Mouse (Mus musculus) liver (tissue): ENCODE measurements at regions not wholly inside any gene's neighbourhood (a gene's known extent, or its start where the extent isn't known, plus 50 kb on each side); places are given as distances from the start of the nearest gene placed in this dataset.

Experiments
- DNase-seq: peaks from one replicate; pipeline ENCODE4 v3.0.0-alpha.2; 2020; ENCODE audit warnings: mixed read lengths

DNA sequence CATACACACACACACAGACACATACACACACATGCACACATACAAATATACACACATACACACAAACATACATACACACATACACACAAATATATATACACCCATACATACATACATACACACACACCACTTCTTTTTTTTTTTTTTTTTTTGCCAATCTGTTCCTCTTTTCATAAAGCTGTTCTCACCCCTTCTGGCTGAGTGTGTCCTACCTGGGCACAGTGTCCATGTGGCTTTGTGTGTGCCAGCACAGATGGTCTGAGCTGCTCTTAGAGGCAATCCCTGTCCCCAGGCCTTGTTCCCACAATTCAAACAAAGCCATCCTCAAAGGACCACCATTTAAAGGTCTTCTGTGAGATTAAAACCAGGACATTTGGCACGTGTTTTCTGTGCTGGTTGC lies 127.6 kb upstream of the Prep start:
- no peak for DNase-seq

DNA sequence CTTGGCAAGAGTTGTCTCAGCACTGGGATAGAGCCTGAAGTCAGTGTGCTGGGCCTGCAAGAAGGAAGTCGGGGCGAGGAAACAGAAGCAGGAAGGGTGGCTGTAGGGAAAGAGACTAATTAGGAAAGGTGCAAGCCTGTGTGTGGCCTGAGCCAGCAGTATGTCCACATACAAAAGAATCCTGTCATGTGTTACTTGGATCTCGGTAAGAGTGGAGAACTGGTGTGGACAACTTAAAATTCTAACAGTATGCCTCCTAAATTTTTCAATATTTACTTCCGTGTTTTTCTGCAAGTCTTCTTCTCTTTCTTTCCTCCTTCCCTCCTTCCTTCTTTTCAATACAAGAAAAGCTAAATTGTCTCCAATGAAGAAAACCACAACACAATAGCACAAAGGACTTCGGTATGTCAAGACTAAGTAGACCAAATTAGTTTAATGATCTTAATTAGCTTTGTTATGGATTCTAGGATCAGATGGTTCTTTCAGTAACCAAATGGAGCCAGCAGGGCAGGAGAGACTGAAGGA lies 130.0 kb upstream of the Prep start:
- DNase-seq, result no peak

DNA sequence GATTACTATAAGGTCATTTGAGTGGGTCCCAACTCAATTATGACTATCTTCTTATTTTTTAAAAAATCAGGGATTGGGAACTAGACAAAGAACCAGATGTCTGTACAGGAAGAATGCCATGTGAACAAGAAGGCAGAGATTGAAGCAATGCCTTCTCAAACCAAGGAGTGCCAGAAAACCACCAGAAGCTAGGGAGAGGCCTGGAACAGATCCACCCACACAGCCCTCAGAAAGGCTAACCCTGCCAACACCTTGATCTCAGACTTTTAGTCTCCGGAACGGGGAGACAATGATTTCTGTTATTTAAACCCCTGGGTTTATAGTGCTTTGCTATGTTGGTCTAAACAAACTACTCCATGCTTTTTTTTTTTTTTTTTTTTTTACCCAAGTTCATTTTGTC lies 136.2 kb upstream of the Prep start:
- no peak for DNase-seq

DNA sequence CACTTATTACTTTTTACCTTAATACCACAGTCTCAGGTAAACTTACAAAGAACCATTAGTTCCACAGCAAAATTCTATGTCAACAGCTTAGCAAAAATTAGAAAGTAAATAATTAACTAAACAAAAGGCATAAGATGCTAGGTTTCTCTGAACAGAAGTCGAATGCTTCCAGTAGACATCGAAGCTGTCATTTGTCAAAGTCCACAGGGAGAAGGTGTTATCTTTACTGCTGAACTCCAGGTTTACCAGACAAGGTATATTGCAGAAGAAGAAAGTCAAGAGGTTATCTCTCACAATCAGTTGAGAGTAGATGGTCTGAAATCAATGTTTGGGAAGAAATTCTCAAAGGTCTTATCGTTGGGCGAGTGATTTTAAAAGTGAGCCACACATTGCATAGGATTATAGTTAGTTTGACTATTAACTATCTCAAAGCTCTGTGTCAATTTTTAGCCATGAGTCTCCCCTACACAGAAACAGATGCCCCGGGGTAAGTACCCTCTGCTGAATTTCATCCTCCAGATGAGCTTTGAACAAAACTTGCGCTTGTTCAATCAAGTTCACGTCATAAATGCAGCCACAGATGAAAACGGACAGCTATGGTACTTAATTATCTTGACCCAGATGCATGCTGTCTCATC lies 153.1 kb upstream of the Prep start:
- no peak for DNase-seq

DNA sequence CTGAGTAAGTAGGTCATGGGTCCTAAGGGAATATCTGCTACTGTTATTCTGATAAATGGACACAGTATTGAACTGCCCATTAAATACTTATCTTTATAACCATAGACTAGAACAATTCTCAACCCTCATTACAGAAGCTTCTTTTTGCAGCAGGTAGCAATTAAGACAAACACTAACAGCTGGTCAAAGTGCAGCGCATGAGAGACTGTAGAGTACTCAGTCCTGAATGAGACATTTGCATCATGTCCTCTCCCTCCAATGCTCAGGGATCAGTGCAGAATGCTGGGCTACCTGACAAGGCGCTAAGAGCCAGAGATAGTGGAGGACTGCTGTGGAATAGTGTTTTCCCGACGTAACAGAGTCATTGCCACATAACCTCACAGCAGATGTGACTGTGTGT lies 162.5 kb upstream of the Prep start:
- no peak for DNase-seq

DNA sequence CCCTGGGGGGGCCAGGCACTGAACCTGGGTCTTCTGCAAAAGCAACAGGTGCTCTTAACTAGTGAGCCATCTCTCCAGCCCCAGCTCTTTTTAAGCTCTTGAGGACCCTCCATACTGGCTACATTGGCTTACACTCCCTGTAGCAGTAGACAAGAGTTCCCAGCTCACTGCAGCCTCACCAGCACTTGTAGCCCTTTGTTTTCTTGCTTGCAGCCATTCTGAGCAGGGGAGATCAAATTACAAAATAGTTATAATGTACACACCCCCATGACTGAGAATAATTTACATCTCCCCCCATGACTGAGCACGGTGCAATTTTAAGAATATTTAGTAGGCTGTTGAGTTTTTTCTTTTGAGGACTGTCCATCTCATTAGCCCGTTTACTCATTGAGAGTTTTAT lies 165.8 kb upstream of the Prep start:
- DNase-seq, result no peak

DNA sequence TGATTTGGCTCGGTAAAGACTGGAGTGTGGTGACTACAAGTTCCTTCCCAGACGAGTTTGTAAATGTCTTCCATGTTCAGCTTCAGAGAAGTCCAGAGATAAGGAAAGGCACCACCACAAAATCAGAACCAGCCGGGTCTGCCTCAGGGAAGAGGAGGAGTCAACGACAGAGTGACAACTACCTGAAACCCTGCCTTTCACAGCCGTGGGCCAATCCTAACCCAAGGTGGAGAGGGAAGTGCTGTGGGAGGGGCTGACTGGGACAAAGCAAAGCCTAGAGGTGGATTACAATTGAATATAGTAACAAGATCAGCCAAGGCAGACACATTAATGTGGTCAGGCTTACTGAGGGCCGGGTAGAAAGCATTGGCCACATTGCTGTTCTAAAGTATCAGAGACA lies 174.9 kb upstream of the Prep start:
- no peak for DNase-seq

DNA sequence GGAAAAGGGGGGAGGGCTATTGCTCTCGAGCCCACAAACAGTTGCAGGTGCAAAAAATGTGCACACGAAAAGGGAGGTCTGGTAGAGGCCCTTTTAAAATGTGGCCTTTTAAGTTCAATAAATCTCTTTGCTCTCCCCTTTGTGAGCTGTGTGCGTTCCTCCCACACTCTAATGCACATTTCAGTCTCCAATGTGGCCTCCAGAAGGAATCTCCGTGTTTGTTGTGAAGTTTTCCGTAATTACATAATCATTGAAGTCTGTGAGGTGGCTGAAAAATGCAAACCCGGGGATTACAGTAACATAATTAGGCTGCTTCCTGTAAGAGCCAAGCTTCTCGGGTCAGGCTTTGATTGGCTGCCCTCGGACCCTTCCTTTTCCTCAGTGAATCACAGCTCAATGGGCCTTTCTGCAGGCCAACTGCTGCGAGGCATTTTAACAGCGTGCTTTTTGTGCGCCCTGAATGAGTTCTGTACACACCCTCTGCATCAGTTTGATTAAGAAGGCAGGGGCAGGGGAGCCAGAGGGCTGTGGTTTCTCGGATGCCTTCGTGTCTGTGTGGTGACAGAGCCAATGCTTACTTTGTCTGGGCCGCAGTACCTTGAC lies 179.8 kb upstream of the Prep start:
- DNase-seq, result no peak

DNA sequence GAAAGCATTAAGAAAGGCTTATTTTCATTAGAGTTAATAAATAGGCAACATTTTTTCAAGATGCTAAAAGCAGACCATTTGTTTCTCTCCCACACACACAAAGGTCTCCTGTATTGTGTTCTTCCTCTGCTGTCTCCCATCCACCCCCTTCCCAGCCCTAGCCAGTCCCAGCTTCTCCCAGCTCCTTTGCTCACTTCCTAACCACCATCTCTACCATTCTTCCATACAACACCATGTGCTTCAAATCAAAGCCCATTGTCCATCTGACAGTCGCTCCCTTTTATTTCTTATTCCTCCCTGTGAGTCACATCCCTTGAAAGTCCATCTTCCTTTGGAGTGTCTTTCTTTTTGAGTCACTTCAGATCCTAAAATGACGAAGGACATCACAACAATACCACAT lies 185.0 kb upstream of the Prep start:
- DNase-seq, result no peak

DNA sequence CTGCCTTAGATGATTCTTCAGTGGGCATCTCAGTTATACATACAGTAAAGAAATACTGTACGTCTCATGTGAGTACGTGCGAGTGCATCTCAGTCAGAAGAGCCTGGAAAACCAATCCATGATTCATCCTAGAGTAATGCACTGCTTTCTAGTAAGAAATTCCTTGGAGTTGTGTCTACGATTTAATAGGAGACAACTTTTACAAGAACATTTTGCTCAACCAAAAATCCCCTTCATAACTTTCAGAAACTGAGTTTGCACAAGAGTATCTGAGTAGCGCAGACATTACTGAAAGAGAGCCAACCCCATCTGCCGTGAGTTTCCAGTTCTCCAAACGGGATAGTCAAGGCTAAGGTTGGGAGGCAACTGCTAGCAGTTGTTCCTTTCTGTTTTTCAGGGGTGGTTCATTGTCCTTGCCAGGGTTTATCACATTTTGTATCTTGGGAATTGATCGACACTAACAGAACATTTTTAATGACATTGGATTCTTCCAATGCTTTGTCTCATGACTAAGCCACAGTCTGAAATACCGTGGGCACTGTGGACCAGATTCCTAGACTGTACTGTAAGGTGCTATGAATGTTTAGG lies 189.8 kb upstream of the Prep start:
- DNase-seq, result no peak

DNA sequence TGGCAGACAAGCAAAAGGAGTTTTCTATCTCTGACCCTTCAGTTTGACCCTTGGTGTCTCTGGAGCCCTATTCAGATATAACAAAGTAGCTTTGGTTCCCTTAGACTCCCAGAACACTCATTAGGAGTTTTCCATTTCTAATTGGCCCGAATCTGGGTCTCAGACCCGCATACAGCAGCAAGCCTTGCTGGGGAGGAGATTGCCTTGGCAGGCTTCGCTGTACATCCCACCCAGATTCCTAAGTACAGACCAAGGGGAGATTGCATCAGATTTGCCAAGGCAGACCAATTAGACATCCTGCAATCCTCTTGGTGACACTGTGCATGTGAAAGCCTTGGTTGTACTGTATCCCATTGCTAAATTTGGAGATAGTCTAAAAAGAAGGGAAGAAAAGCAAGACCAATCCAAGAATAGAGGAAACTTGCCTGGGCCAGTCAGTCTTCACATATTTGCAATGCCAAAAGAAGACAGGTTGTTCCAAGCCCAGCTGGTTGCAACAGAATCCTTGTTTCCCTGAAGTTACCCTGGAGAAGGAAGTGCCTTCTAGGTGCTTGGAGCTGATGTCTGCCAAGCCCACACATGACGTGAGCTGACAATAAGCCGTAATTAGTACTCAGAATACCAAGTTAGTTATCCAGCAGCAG lies 193.2 kb upstream of the Prep start:
- DNase-seq, result no peak

DNA sequence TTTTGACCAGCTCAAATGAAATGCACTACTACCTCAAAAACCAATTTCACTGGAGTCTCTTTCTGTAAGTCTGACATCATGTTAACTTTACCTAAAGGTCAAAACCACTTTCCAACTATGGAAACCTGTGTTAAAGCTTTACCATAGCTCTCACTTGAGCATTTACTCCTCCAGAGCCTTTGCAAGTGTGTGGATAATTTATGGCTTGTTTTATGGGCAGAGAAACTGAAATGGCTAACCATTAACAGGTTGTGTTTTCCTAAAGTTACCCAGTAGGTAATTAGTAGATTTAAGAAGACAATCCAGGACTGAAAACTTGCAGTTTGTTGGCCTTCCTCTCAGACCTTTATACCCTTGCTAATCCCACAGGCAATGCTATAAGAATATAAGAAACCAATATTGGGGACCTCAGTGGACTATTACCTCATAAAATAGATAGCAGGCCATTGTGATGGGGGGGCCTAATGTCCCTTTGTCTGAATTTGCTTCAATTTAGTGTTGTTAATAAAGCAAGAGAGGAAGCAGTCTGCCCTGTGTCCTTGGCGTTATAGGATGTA lies 202.7 kb upstream of the Prep start:
- no peak for DNase-seq

DNA sequence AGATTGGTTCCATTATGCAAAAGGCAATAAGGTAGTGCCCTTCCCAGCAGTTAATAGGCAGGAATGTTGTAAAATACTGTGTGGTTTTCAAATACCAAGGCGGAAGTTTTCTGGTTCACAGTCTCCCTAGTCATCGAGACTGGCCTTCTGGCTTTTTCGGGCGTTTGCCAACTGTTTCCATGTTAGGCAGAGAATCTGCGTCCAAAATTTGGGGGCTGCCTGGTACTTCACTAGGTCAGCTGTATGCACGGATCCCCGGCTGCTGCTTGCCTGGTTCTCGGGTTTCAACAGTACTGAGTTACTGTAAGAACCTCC lies 204.7 kb upstream of the Prep start:
- DNase-seq, result no peak

DNA sequence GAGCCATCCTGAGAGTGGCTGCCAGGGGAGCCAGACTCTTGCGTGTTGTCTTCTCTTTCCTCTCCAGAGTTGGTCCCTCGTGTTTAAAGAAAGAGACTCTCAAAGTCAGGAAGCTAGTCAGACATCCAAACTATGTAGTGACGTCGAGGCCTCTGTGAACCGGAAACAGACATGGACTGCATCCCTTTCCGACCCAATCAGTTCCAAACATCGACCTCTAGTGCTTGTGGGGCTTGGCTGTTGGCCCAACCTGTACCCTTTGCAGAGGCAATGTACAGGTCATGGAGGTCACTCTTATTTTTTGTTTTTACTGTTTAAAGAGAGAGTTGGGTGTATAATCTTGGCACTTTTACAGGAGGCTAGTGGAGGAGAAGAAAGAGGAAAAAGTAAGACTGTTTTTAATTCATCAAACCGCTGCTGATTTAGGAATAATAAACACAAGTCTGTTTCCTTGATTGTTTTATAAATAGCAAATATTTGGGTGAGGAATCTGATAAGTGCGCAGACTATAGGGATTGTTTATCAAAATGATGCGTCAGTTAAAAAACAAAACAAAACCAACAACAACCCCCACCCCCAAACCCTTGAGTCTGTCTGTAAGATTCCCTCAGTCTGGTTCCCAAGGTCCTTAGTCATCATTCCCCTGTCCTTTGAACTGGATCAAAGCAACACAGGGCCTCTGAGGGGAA lies 205.2 kb upstream of the Prep start:
- no peak for DNase-seq

DNA sequence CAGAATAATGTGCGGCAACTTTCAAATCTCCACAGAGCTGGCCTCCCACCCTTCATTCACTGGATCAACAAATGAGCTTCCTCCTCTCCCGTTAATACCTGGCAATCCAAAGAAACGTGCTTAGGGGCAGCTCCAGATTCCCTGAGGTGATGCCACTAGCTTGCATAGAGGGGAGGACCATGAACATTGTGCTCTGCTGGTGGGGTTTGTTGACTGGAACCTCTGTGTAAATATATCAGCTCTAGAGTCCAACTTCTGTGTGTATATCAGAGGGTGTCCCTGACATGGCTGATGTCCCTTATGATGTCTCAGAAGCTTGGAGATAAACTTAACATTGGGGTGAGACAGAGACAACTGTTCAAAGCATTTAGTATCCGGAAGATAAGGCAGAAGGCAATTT lies 209.6 kb upstream of the Prep start:
- DNase-seq, result no peak

DNA sequence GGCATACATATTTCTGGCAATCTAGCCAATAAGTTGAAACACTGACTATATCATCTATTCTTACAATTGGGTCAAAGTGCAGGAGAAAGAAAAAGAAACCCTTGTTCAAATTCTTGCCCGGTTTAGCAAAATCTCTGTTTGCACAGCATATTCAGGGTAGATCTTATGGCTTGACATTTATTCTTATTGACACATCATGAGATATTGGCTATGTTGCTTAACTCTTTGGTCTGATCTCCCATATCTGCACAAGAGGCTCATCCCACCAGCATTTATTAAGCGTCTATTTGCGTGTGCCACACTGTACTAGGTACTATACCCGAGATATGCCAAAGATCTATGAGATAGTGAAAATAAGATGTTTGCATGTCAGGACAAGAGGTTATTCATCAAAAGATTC lies 212.9 kb upstream of the Prep start:
- DNase-seq, result no peak

DNA sequence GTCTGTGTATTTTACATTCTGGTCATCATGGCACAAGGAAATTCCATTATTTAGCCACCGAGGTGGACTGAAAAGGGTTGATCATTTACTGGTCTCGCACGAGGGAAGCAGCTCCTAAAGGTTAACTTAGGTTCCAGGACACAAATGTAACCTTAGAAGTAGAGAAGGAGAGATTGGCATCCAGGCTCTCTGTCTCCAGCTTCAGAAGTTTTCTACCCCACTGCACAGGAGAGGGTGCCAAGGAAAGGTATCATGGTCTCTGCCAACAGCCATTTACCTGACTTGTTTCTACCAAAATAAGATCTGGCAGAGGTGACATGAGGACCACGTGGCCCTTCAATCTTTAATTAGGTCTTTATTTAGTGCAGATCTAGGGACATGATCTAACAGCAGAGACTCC lies 218.0 kb upstream of the Prep start:
- no peak for DNase-seq

DNA sequence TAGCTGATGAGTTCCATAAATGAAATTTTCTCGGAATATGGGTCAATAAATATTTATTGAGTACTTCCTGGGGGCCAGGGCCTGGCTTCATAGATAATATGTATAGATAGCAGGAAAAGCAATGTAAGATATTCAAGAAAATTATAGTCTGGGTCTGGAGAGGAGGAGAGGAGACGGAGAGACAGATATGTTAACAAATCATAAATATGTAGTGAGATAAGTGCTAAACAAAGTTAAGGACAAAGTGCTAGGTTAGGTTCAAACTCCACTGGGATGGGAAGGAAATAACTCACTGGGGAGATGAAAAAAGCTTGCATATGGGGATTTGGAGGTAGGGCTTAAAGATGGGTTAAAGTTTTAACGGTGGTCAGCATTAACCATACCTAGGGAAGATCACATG lies 220.2 kb upstream of the Prep start:
- no peak for DNase-seq

DNA sequence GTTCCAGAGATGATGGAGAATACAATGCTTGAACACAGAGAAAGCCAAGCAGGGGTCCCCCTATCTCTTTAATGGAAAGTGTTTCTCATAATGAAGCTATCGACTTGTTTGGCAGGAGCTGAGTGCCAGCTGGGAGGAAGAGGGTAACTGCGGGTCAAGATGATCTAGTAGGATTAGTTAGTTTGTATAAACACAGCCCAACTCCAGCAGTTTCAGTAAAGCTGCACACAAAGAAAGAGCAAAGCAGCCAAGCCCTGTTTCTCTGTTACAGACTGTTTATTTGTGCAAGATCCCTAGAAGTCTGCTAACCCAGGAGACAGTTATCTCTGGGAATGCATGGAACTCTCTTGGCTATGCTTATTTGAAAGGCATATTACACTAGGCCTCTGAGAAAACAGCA lies 220.9 kb upstream of the Prep start:
- DNase-seq, result no peak

DNA sequence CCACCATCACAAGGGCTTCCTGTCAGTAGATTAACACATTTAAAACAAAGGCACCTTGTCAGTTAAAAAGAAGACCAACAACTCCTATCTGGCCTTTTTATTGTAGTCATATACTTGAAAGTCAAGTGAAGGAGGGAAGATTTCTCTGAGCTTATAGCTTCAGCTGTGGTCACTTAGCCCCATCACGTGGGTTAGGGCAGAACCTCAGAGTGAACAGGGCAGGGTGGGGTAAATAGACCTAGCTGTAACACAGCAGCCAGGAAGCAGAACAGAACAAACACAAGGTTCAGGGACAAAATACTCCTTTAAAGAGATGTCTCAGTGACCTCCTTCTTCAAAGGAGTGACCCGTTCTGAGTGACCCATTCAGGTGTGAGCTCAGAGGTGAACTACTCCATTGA lies 226.6 kb upstream of the Prep start:
- DNase-seq, result no peak

DNA sequence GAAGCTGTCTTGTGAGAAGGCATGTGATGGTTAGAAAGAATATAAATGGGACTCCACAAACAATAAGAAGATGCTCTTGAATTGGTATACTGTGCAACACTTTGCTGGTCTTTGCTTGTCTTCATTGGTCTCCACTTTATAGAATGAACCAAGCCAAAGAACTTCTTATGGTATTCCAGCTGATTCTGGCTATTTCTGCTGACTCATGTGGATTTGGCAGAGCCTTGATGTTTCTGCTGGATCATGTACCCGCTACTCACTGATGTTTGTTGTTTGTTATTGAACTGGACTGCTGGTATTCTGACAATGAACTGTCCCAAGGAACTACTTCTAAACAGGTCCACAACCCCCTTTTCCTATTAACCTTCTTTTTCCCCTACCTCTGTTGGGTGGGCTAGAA lies 234.5 kb upstream of the Prep start:
- no peak for DNase-seq

DNA sequence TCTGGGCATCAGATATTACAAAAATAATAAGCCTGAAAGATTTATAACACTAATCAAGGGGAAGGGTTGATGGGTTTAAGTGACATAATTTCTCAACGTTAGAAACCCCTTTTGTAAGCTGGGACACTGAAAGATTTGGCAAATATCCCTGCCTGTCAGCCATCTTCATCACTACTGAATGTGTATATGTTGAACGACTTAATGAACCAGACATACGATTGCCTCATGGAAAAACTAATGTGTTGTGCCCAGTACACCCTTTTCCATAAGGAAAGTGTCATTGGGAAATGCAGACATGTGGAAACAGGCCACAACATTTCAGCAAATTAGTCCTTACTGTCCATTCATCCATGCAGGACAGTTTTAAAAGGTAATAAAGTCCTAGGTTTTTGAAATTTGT lies 240.7 kb upstream of the Prep start:
- no peak for DNase-seq

DNA sequence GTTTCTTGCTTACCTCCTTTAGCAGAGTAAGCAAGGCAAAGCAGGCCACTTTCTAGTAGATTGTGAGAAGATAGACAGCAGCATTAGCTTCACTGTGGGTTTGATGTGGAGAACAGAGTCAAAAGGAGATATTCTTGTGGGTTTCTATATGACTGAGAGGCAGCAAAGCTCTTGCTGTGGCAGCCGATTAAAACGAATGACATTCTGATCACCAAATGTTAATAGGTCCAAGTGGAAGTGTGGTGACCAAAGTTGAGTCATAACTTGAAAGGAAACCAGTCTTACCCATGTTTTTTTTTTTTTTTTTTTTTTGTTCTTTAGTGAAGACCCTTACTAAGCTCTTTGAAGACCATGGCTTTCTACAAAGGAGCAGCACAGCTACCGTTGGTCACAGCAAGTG lies 245.3 kb upstream of the Prep start:
- DNase-seq, result no peak

DNA sequence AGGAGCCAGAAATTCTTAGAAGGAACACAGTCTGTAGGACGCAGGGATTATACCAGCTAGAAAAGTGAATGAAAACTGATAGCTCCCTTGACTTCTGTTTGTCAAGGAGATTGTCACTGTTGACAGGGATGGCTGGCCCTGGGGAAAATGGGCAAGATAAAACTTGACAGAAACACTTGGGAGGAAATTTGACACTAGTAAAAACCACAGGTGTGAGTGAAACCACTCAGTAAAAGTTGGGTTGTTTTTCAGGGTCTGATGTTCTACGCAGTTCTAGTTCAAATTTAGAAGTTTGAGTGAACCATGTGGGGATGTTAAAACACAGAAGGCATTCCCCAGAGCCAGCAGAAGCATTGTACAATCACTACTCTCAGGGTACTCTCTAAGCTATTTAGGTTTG lies 246.6 kb upstream of the Prep start:
- no peak for DNase-seq
